Mouse (Mus musculus) midbrain, embryonic 10.5 days (tissue): ENCODE measurements around the gene Gm4491. TPM values are rescaled to one million over a fixed set of nuclear protein-coding genes. Genes with fewer than 3 reads are reported as not detected.
A peak's percentile ranks its signal among the peaks of the same experiment; 100 is the strongest.
"Not testable (repeated sequence)": the region's sequence is repeated elsewhere in the genome, so short reads cannot be mapped to it uniquely, and the experiment has no call there.

Source experiments
- DNase-seq: peaks from one replicate; pipeline ENCODE4 v3.0.0-alpha.2; 2017; ENCODE audit warnings: low spot score
- H3K27ac ChIP-seq: fragments of 300-500 bp; sonication (generic); replicated peaks from 2 replicates; pipeline ENCODE4 v1.5.1; 2016; ENCODE audit warnings: mild to moderate bottlenecking
- H3K27me3 ChIP-seq: fragments of 300-500 bp; sonication (generic); 2 replicates; pipeline ENCODE4 v1.6.1; 2016; ENCODE audit warnings: low read depth, mild to moderate bottlenecking; ENCODE audit not compliant: poor library complexity, severe bottlenecking
- H3K36me3 ChIP-seq: fragments of 300-500 bp; sonication (generic); 2 replicates; pipeline ENCODE4 v1.6.1; 2016; ENCODE audit warnings: mild to moderate bottlenecking, moderate library complexity
- H3K4me1 ChIP-seq: fragments of 300-500 bp; sonication (generic); 2 replicates; pipeline ENCODE4 v1.6.1; 2016
- H3K4me3 ChIP-seq: fragments of 300-500 bp; sonication (generic); 2 replicates; pipeline ENCODE4 v1.5.1; 2016; ENCODE audit warnings: mild to moderate bottlenecking, moderate library complexity
- H3K9me3 ChIP-seq: fragments of 300-500 bp; sonication (generic); replicated peaks from 2 replicates; pipeline ENCODE4 v1.6.1; 2016; ENCODE audit warnings: mild to moderate bottlenecking
- WGBS: fragments of 180-500 bp; shearing (Covaris S2); methylation state at CpG from one replicate; pipeline ENCODE4 v1.1.7; 2016; 5-methylcytosine and 5-hydroxymethylcytosine counted together
- polyA plus RNA-seq: library from polyadenylated mRNA; unstranded; fragments of >200 nt; fragmentation: Nextera tagmentation; extraction: Ambion mirVana; gene quantifications from 2 replicates; pipeline ENCODE4 v1.2.1, GENCODE M21; 2016

Gene Gm4491
- polyA plus RNA-seq, 1 experiment from 2014 or later, result not detected

DNA sequence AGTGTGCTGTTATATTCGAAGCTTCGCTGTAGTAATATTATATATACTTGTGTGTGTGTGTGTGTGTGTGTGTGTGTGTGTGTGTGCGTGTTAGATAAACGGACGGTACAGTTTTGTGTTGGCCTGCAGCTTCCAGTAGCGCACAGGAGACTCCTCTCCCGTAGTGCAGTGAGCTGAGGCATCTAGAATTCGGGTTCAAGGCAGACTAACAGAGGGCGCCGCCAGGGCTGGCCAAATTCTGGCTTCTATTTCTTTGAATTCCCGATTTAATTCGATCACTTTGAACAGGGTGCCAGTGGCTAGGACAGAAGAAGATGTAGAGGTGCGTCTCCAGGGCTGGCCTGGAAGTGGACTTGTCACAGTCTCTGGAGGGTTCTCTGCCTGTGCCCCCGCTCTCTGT, 10.6 kb downstream of the Gm4491 start:
- Histone ChIP-seq H3K4me3 (peak overlapping the region; percentile 76), H3K36me3 (no peaks in the 10 kb centered on the region), H3K4me1 (peaks cover 17% of the 10 kb centered on the region), H3K27ac (no peak overlapping the region), H3K27me3 (peaks cover 82% of the 10 kb centered on the region), H3K9me3 (no peaks in the 10 kb centered on the region)
- peak; percentile 31 for DNase-seq
- WGBS, result 15% methylated on average over 14 of the region's 14 CpGs

DNA sequence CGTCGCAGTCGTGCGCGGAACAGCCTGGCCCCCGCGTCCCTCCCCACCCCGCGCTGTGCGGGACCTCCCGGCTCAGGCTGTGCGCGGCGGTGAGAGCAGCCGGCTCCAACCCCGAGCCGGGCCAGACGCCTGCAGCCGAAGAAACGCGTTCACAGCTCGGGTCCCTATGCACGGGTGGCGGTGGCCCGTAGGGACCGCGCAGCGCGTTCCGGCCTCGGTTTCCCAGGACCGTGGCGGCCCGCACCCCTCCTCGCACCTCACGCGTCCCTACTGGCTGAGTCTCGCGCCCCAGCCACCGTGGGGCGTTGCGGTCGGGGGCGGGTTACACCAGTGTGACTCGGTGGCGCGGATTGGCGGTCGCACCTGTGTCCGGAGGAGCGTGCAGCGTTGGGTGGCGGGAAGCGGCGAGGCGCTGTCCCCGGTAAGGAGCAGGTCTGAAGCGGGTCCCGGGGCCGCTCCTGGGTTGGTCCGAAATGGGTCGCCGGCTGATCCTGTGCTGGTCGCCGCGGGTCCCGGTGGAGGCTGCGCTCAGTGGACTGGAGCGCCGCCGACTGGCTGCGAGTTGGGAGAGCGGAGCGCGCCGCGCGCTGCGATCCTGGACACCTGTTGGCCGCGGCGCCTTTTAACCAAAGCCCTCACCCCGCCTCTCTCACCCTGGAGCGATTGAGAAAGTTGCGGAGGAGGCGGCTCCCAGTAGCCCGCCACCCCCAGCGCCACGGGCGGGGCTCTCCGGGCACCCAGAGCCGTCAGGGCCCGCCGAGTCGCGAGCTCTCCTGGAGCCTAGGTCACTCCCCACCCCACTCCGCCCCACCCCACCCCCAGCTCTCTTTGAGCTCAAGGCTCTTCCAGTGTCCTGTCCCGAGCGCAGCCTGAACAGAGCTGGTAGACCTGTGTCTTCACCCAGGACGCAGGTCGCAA, 11.3 kb downstream of the Gm4491 start, which contains the start of gene Gjb2:
Gene Gjb2 (minus strand): TSS at position 597 of the 918 bp plus-strand sequence.
- Histone ChIP-seq H3K9me3 (no peaks in the 10 kb centered on the region), H3K36me3 (no peaks in the 10 kb centered on the region), H3K4me1 (peaks cover 17% of the 10 kb centered on the region), H3K27me3 (peaks cover 87% of the 10 kb centered on the region), H3K27ac (peak within 1 kb of the TSS; percentile 69; the same call in 1 of the 2 replicates), H3K4me3 (peak within 1 kb of the TSS; percentile 76)
- DNase-seq, result peak; percentile 58
- WGBS, result under 1% methylated on average over 101 of the region's 101 CpGs

DNA sequence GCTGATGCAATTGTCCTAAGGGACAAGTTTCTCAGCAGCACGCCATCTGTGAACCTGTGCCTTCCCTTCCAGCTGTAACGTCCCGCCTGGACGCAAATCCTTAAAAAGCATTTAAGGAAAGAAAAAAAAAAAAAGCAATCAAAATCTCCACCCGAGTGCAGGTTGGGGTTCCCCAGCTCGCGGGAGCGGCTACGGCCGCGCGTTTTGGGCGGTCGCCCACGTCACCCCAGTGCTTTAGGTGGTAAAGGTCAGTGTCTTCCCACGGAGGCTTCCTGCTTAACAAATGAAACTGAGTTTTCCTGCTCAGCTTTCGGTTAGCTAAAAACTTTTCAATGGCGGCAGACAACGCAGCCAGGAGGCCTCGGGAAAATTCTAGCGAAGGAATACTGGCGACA, 12.0 kb downstream of the Gm4491 start:
- H3K4me1 ChIP-seq, result peaks cover 17% of the 10 kb centered on the region
- peaks cover 87% of the 10 kb centered on the region for H3K27me3 ChIP-seq
- peak overlapping the region; percentile 76 for H3K4me3 ChIP-seq
- no peaks in the 10 kb centered on the region for H3K36me3 ChIP-seq
- no peak for DNase-seq
- no peaks in the 10 kb centered on the region for H3K9me3 ChIP-seq
- WGBS, result 2% methylated on average over 22 of the region's 22 CpGs
- no peak overlapping the region; the same call in 1 of the 2 replicates for H3K27ac ChIP-seq

DNA sequence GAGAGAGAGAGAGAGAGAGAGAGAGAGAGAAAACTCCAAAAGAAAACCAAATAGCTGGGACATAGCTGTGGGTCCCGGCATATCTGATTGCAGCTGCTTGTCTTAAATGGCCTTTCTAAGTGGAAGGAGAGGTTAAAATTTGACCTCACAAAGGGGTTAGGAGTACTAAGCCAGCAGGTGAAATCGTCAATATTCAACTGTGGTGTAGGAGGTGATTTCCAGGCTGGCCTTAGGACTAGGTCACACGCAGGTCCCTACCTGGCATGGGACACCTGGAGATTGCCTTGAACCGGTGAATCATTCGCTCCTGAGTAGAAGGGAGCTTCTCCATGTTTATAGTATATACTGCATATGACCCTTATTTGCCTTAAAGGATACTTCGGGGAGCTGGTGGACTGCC, 12.6 kb downstream of the Gm4491 start:
- 56% methylated on average over 6 of the region's 6 CpGs for WGBS
- Histone ChIP-seq H3K27me3 (peaks cover 83% of the 10 kb centered on the region), H3K27ac (no peak overlapping the region), H3K4me3 (no peak overlapping the region), H3K36me3 (no peaks in the 10 kb centered on the region), H3K4me1 (peaks cover 17% of the 10 kb centered on the region), H3K9me3 (no peaks in the 10 kb centered on the region)
- no peak for DNase-seq

DNA sequence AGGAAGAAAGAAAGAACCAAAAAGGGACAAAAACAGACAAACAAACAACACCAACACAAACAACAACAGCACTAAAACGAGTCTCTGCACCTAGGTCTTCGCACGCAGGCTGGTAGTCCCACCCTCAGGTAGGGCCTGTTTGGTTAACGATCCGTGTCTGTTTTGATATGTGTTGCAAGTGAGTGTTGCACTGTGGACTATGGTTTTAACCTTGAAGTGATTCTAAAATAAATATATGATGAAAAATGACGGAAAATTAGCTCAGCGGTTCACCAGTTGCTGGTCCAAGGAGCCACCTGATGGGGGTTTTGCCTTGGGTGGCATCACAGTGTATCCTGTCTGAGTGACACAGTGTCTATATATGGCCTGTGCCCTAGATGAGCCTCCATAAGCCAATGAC, 14.1 kb downstream of the Gm4491 start:
- Histone ChIP-seq H3K4me1 (peaks cover 17% of the 10 kb centered on the region), H3K4me3 (no peak overlapping the region), H3K36me3 (no peaks in the 10 kb centered on the region), H3K9me3 (no peaks in the 10 kb centered on the region), H3K27ac (no peak overlapping the region), H3K27me3 (peaks cover 68% of the 10 kb centered on the region)
- WGBS, result 87% methylated on average over 7 of the region's 7 CpGs
- DNase-seq, result no peak

DNA sequence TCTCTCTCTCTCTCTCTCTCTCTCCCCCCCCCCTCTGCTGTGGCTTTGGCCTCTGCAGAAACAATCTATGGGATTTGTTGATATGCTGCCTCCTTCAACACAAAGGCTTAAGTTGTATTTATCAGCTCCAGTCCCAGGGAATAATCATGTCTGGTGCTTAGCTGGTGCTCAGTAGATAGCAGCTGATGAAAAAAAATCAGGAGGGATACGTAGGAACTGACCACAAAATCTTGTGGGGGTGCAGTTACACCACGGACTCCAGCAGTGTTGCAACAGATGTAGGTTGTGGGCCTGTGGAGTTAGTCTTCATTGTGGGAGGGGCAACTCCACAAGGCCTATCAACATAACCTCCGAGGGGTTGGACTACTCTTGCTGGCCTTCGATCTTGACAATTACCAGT, 19.8 kb downstream of the Gm4491 start:
- H3K27me3 ChIP-seq, result peaks cover 12% of the 10 kb centered on the region
- no peak overlapping the region for H3K4me3 ChIP-seq
- DNase-seq, result no peak
- 89% methylated on average over 4 of the region's 4 CpGs for WGBS
- H3K4me1 ChIP-seq, result no peaks in the 10 kb centered on the region
- H3K27ac ChIP-seq, result no peak overlapping the region
- H3K36me3 ChIP-seq, result no peaks in the 10 kb centered on the region
- H3K9me3 ChIP-seq, result no peaks in the 10 kb centered on the region

DNA sequence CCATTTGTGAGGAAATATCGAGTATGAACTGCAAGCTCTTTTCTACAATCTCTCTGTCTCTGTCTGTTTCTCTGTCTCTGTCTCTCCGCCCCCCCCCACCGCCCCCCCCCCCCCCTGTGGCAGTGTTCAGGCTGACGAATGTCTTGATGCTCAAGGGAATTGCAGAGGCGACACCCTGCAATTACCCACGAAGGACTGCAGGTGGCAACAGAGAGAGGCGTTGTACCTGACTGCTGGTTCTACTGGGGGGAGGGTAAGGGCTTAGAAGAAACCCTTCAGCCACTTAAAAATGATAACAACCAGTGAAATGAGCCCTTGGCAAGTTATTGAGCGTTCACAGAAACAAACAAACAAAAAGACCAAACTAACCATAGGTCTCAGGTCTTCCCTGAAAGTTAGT, 22.7 kb downstream of the Gm4491 start:
- H3K36me3 ChIP-seq, result no peaks in the 10 kb centered on the region
- peak; percentile 38 for DNase-seq
- no peaks in the 10 kb centered on the region for H3K27me3 ChIP-seq
- H3K4me1 ChIP-seq, result no peaks in the 10 kb centered on the region
- 7% methylated on average over 8 of the region's 8 CpGs for WGBS
- no peak overlapping the region for H3K27ac ChIP-seq
- no peaks in the 10 kb centered on the region for H3K9me3 ChIP-seq
- H3K4me3 ChIP-seq, result no peak overlapping the region

DNA sequence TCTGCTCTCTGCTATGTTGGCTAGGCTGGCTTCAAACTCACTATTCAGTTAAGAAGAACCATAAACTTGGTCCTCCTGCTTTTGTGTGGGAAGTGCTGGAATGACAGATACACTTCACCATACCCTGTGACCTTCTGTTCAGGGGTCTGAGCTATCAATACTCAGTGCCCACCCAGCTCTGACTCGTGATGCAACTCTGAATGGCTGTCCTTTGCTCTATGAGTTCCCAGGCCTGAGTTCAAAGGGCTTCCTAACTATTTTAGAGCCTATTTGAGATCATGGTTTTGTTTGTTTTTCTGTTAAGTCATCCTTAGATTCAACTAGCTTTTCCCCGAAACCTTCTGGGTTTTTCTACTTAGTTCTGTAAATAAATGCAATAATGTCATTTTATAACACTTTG, 25.7 kb downstream of the Gm4491 start:
- 56% methylated on average over 2 of the region's 2 CpGs for WGBS
- Histone ChIP-seq H3K36me3 (no peaks in the 10 kb centered on the region), H3K27me3 (no peaks in the 10 kb centered on the region), H3K4me3 (no peak overlapping the region), H3K9me3 (no peaks in the 10 kb centered on the region), H3K4me1 (no peaks in the 10 kb centered on the region; the same call in 1 of the 2 replicates), H3K27ac (no peak overlapping the region)
- no peak for DNase-seq

DNA sequence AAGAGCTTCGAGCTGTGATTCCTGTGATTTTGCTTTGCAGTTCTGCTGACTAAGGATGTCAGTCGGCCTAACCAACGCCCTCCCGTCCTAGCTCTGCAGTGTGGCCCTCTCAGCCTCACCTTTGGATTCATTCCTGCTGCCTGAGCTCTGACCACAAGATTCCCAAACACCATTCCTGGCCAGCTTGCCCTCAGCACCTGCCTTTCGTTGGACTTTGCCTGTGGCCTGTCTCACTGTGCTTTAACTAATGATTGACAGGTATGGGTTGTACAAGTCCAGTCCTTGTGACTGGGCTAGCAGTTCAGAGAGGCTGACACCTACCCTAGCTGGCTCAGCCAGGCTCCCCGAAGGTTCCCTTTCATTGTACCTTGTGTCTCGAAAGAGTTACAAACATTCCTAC, 26.6 kb downstream of the Gm4491 start:
- no peak overlapping the region for H3K27ac ChIP-seq
- no peaks in the 10 kb centered on the region for H3K36me3 ChIP-seq
- no peaks in the 10 kb centered on the region; the same call in 1 of the 2 replicates for H3K4me1 ChIP-seq
- no peaks in the 10 kb centered on the region for H3K9me3 ChIP-seq
- no peak for DNase-seq
- no peak overlapping the region for H3K4me3 ChIP-seq
- WGBS, result 93% methylated on average over 7 of the region's 7 CpGs
- no peaks in the 10 kb centered on the region for H3K27me3 ChIP-seq

DNA sequence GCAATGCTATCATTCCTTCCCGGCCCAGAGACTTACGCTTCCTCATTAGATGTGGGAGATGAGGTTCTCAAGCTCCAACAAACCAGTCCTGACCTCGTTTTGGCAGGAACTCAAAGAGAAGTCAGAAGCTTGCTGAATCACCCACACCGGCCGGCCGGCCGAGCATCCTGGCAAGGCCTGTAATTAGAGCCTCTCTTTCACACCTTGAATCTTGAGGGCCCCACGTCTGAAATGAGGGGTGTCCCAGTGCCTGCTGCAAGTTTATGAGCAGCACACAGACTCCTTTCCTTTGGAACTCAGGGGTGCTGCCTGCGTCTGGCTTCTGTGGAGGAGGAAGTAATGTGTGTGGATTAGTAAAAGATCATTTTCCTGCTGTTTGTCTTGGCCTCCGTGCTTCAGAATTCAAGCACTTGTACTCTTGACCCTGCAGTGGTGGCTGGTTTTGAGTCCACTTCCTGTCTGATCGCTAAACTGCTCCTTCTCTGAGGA, 31.5 kb downstream of the Gm4491 start:
- WGBS, result 77% methylated on average over 11 of the region's 11 CpGs
- no peaks in the 10 kb centered on the region for H3K9me3 ChIP-seq
- H3K36me3 ChIP-seq, result no peaks in the 10 kb centered on the region
- DNase-seq, result no peak
- no peaks in the 10 kb centered on the region; the same call in 1 of the 2 replicates for H3K4me1 ChIP-seq
- no peaks in the 10 kb centered on the region for H3K27me3 ChIP-seq
- H3K27ac ChIP-seq, result no peak overlapping the region
- H3K4me3 ChIP-seq, result no peak overlapping the region

DNA sequence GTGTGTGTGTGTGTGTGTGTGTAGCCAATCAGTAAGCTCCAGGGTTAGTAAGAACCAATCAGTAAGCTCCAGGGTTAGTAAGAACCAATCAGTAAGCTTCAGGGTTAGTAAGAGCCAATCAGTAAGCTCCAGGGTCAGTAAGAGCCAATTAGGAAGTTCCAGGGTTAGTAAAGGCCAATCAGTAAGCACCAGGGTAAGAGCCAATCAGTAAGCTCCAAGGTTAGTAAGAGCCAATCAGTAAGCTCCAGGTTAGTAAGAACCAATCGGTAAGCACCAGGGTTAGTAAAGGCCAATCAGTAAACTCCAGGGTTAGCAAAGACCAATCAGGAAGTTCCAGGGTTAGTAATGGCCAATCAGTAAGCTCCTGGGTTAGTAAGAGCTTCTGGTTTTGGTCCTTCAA, 32.8 kb downstream of the Gm4491 start:
- H3K36me3 ChIP-seq, result no peaks in the 10 kb centered on the region
- no peaks in the 10 kb centered on the region for H3K27me3 ChIP-seq
- no peaks in the 10 kb centered on the region; the same call in 1 of the 2 replicates for H3K4me1 ChIP-seq
- WGBS, result 100% methylated on average over 1 of the region's 1 CpGs
- no peak for DNase-seq
- no peak overlapping the region for H3K27ac ChIP-seq
- no peak overlapping the region for H3K4me3 ChIP-seq
- no peaks in the 10 kb centered on the region for H3K9me3 ChIP-seq

DNA sequence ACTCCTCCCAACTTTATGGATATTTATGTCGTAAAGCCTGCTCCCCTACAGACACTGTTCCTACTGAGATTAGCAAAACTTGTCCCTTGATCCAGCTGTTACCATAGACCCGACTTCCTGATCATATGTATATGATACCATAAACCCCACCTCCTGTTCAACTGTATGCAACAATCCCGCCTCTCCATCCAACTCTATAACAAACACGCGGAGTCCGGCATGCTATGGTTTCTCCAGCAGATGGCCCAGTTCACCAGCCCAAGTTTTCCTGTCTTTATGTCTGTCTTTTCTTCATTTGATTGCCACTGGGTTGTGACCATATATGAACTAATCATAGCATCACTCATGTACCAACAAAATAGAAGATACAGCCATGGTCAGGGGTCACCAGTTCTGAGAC, 40.1 kb downstream of the Gm4491 start:
- Histone ChIP-seq H3K27ac (no peak overlapping the region), H3K27me3 (no peaks in the 10 kb centered on the region), H3K36me3 (no peaks in the 10 kb centered on the region), H3K9me3 (no peaks in the 10 kb centered on the region), H3K4me1 (no peaks in the 10 kb centered on the region), H3K4me3 (no peak overlapping the region)
- 85% methylated on average over 6 of the region's 6 CpGs for WGBS
- DNase-seq, result no peak

DNA sequence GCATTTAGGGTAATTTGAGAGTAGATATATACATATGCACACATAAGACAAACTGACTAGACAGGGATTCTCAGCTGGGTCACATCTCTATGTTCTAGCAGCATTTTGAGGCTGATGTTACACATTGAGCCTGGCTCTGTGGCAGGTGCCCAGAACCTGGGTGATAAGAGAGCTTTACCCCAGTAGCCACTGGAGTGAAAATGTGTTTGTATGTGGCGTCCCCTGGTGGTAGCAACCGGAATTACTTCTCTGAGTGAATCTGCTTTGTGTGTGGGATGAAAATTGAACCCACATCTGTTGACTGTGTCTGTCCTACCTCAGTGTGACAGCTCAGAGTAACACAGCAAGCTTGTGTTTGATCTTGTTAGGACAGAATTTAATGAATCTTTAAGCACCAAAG, 45.8 kb downstream of the Gm4491 start:
- peak; percentile 57 for DNase-seq
- not testable (repeated sequence) for H3K36me3 ChIP-seq, H3K9me3 ChIP-seq, H3K27me3 ChIP-seq, H3K4me1 ChIP-seq, H3K27ac ChIP-seq, H3K4me3 ChIP-seq
- WGBS, result 0% methylated on average over 2 of the region's 2 CpGs
